Mouse (Mus musculus): ENCODE measurements at regions not wholly inside any gene's neighbourhood (a gene's known extent, or its start where the extent isn't known, plus 50 kb on each side); places are given as distances from the start of the nearest gene placed in this dataset.
A peak's percentile ranks its signal among the peaks of the same experiment; 100 is the strongest.
"Not testable (repeated sequence)": the region's sequence is repeated elsewhere in the genome, so short reads cannot be mapped to it uniquely, and the experiment has no call there.

GRCm38 (mm10) chr13:83762484-83762883, 258.6 kb downstream of the Mef2c start:
- H3K4me3 ChIP-seq (replicated peaks) = no peak overlapping the region
- H3K27me3 ChIP-seq (replicated peaks) = no peaks in the 10 kb centered on the region
- H3K9ac ChIP-seq = no peak overlapping the region
- H3K36me3 ChIP-seq = no peaks in the 10 kb centered on the region
- 93% methylated on average over 1 of the region's 1 CpGs for WGBS
- no peak overlapping the region for H3K4me2 ChIP-seq (replicated peaks)
- H3K27ac ChIP-seq = no peak overlapping the region
- H3K4me1 ChIP-seq (replicated peaks) = no peaks in the 10 kb centered on the region
- ATAC-seq = no peak
- H3K9me3 ChIP-seq = no peaks in the 10 kb centered on the region

- WGBS = 67% methylated on average over 5 of the region's 5 CpGs
- not testable (repeated sequence) for ATAC-seq; H3K4me3 ChIP-seq (replicated peaks); H3K36me3 ChIP-seq; H3K4me2 ChIP-seq (replicated peaks); H3K27ac ChIP-seq; H3K4me1 ChIP-seq (replicated peaks); H3K27me3 ChIP-seq (replicated peaks); H3K9me3 ChIP-seq; H3K9ac ChIP-seq
Observed at GRCm38 (mm10) chr13:83763288-83763687, 259.5 kb downstream of the Mef2c start.

GRCm38 (mm10) chr13:83785643-83786042, 281.8 kb downstream of the Mef2c start:
- Histone ChIP-seq H3K4me2 (replicated peaks) (no peak overlapping the region), H3K9ac (no peak overlapping the region), H3K9me3 (no peaks in the 10 kb centered on the region), H3K4me1 (replicated peaks) (no peaks in the 10 kb centered on the region), H3K36me3 (no peaks in the 10 kb centered on the region), H3K27me3 (replicated peaks) (no peaks in the 10 kb centered on the region), H3K4me3 (replicated peaks) (no peak overlapping the region), H3K27ac (no peak overlapping the region)
- ATAC-seq = no peak

GRCm38 (mm10) chr13:83809535-83809934, 305.7 kb downstream of the Mef2c start:
- H3K27ac ChIP-seq = no peak overlapping the region
- 72% methylated on average over 1 of the region's 1 CpGs for WGBS

GRCm38 (mm10) chr13:83820291-83820690, 316.5 kb downstream of the Mef2c start:
- ATAC-seq = peak; percentile 80
- Histone ChIP-seq H3K27me3 (replicated peaks) (no peaks in the 10 kb centered on the region), H3K36me3 (no peaks in the 10 kb centered on the region), H3K4me3 (replicated peaks) (no peak overlapping the region), H3K9ac (no peak overlapping the region), H3K4me2 (replicated peaks) (no peak overlapping the region), H3K9me3 (no peaks in the 10 kb centered on the region), H3K4me1 (replicated peaks) (peaks cover 4% of the 10 kb centered on the region; the same call in 1 of the 2 replicates), H3K27ac (no peak overlapping the region)
- WGBS = 42% methylated on average over 4 of the region's 4 CpGs

More at GRCm38 (mm10) chr13:83809535-83809934, 305.7 kb downstream of the Mef2c start:
- no peak for ATAC-seq
- H3K9me3 ChIP-seq = no peaks in the 10 kb centered on the region
- no peak overlapping the region for H3K9ac ChIP-seq
- no peaks in the 10 kb centered on the region for H3K4me1 ChIP-seq (replicated peaks)
- no peaks in the 10 kb centered on the region for H3K36me3 ChIP-seq
- H3K4me3 ChIP-seq (replicated peaks) = no peak overlapping the region
- no peak overlapping the region for H3K4me2 ChIP-seq (replicated peaks)
- no peaks in the 10 kb centered on the region for H3K27me3 ChIP-seq (replicated peaks)

GRCm38 (mm10) chr13:83820721-83821120, 316.9 kb downstream of the Mef2c start:
- 44% methylated on average over 3 of the region's 3 CpGs for WGBS
- peaks cover 4% of the 10 kb centered on the region; the same call in 1 of the 2 replicates for H3K4me1 ChIP-seq (replicated peaks)
- no peak overlapping the region for H3K4me3 ChIP-seq (replicated peaks)
- no peaks in the 10 kb centered on the region for H3K9me3 ChIP-seq
- H3K27ac ChIP-seq = no peak overlapping the region
- H3K27me3 ChIP-seq (replicated peaks) = no peaks in the 10 kb centered on the region
- no peak overlapping the region for H3K9ac ChIP-seq
- no peak overlapping the region for H3K4me2 ChIP-seq (replicated peaks)
- no peaks in the 10 kb centered on the region for H3K36me3 ChIP-seq
- peak; percentile 87 for ATAC-seq

- WGBS = 81% methylated on average over 4 of the region's 4 CpGs
- no peak for ATAC-seq
Observed at GRCm38 (mm10) chr13:83824926-83825325, 321.1 kb downstream of the Mef2c start.

GRCm38 (mm10) chr13:83826841-83827463, 323.1 kb downstream of the Mef2c start:
- Histone ChIP-seq H3K9me3 (no peaks in the 10 kb centered on the region), H3K9ac (no peak overlapping the region), H3K4me2 (replicated peaks) (no peak overlapping the region), H3K4me3 (replicated peaks) (no peak overlapping the region), H3K27ac (no peak overlapping the region), H3K27me3 (replicated peaks) (no peaks in the 10 kb centered on the region), H3K36me3 (no peaks in the 10 kb centered on the region), H3K4me1 (replicated peaks) (no peaks in the 10 kb centered on the region)
- no peak for ATAC-seq
- 83% methylated on average over 4 of the region's 4 CpGs for WGBS

More at GRCm38 (mm10) chr13:83824926-83825325, 321.1 kb downstream of the Mef2c start:
- H3K4me1 ChIP-seq (replicated peaks) = peaks cover 4% of the 10 kb centered on the region; the same call in 1 of the 2 replicates
- H3K4me2 ChIP-seq (replicated peaks) = no peak overlapping the region
- H3K9ac ChIP-seq = no peak overlapping the region
- H3K27ac ChIP-seq = no peak overlapping the region
- no peak overlapping the region for H3K4me3 ChIP-seq (replicated peaks)
- no peaks in the 10 kb centered on the region for H3K36me3 ChIP-seq
- H3K27me3 ChIP-seq (replicated peaks) = no peaks in the 10 kb centered on the region
- no peaks in the 10 kb centered on the region for H3K9me3 ChIP-seq

- Histone ChIP-seq H3K4me3 (replicated peaks) (no peak overlapping the region), H3K27me3 (replicated peaks) (no peaks in the 10 kb centered on the region), H3K9me3 (no peaks in the 10 kb centered on the region), H3K4me1 (replicated peaks) (no peaks in the 10 kb centered on the region), H3K4me2 (replicated peaks) (no peak overlapping the region), H3K27ac (no peak overlapping the region), H3K9ac (no peak overlapping the region), H3K36me3 (no peaks in the 10 kb centered on the region)
- WGBS = 86% methylated on average over 6 of the region's 6 CpGs
- ATAC-seq = no peak
Observed at GRCm38 (mm10) chr13:83865932-83866685, 356.0 kb upstream of the Tmem161b start.

GRCm38 (mm10) chr13:83867211-83867610, 354.9 kb upstream of the Tmem161b start:
- Histone ChIP-seq H3K4me3 (replicated peaks) (no peak overlapping the region), H3K27me3 (replicated peaks) (no peaks in the 10 kb centered on the region), H3K4me2 (replicated peaks) (no peak overlapping the region), H3K4me1 (replicated peaks) (no peaks in the 10 kb centered on the region), H3K9me3 (no peaks in the 10 kb centered on the region), H3K27ac (no peak overlapping the region), H3K36me3 (no peaks in the 10 kb centered on the region), H3K9ac (no peak overlapping the region)
- 28% methylated on average over 1 of the region's 1 CpGs for WGBS
- no peak for ATAC-seq

- 84% methylated on average over 4 of the region's 4 CpGs for WGBS
- Histone ChIP-seq H3K4me2 (replicated peaks) (no peak overlapping the region), H3K4me1 (replicated peaks) (no peaks in the 10 kb centered on the region), H3K9ac (no peak overlapping the region), H3K9me3 (no peaks in the 10 kb centered on the region), H3K4me3 (replicated peaks) (no peak overlapping the region), H3K27me3 (replicated peaks) (no peaks in the 10 kb centered on the region), H3K27ac (no peak overlapping the region), H3K36me3 (no peaks in the 10 kb centered on the region)
- no peak for ATAC-seq
Observed at GRCm38 (mm10) chr13:83867831-83868473, 354.1 kb upstream of the Tmem161b start.

- no peak for ATAC-seq
- Histone ChIP-seq H3K27ac (no peak overlapping the region), H3K27me3 (replicated peaks) (no peaks in the 10 kb centered on the region), H3K4me2 (replicated peaks) (no peak overlapping the region), H3K4me3 (replicated peaks) (no peak overlapping the region), H3K9me3 (no peaks in the 10 kb centered on the region), H3K36me3 (no peaks in the 10 kb centered on the region), H3K9ac (no peak overlapping the region), H3K4me1 (replicated peaks) (no peaks in the 10 kb centered on the region)
- WGBS = 56% methylated on average over 4 of the region's 4 CpGs
Observed at GRCm38 (mm10) chr13:83868922-83869321, 353.2 kb upstream of the Tmem161b start.

Measured in intestine, embryonic 15.5 days (tissue).